Mouse (Mus musculus) C2C12 (cell line): ENCODE data around the gene Lrrk2. TPM values are rescaled to one million over a fixed set of nuclear protein-coding genes. Genes with fewer than 3 reads are reported as not detected.
A peak's percentile ranks its signal among the peaks of the same experiment; 100 is the strongest.

Experiments used
- H3K27me3 ChIP-seq: one replicate; pipeline ENCODE4 v1.6.1; 2011; ENCODE audit not compliant: control insufficient read depth, insufficient read depth, insufficient read length
- H3K36me3 ChIP-seq: one replicate; pipeline ENCODE4 v1.6.1; 2011; ENCODE audit not compliant: control insufficient read depth, insufficient read depth
- H3K4me3 ChIP-seq: one replicate; pipeline ENCODE4 v1.5.1; 2011; ENCODE audit warnings: mild to moderate bottlenecking, control low read depth; ENCODE audit not compliant: poor library complexity, insufficient read depth, severe bottlenecking
- H3K79me2 ChIP-seq: one replicate; pipeline ENCODE4 v1.6.1; 2011; ENCODE audit not compliant: control insufficient read depth, insufficient read depth
- H3K79me3 ChIP-seq: one replicate; pipeline ENCODE4 v1.6.1; 2011; ENCODE audit warnings: low read depth, control low read depth
- H3ac ChIP-seq: one replicate; pipeline ENCODE3; 2011; ENCODE audit warnings: low read depth; ENCODE audit not compliant: control insufficient read depth, insufficient read length
- CEBPB ChIP-seq: IDR thresholded peaks from one replicate; pipeline ENCODE4 v1.6.1; 2011; ENCODE audit warnings: low read depth, mild to moderate bottlenecking, control low read depth, moderate library complexity
- CTCF ChIP-seq: IDR thresholded peaks from one replicate; pipeline ENCODE4 v1.5.1; 2011; ENCODE audit not compliant: control insufficient read depth, insufficient read depth, insufficient read length
- FOSL1 ChIP-seq: IDR thresholded peaks from one replicate; pipeline ENCODE4 v1.8.0; 2011; ENCODE audit warnings: mild to moderate bottlenecking, low read length; ENCODE audit not compliant: poor library complexity, insufficient read depth, severe bottlenecking
- MAX ChIP-seq: IDR thresholded peaks from one replicate; pipeline ENCODE4 v1.6.1; 2011; ENCODE audit warnings: mild to moderate bottlenecking, control low read depth
- MYOD1 ChIP-seq: IDR thresholded peaks from one replicate; pipeline ENCODE4 v1.6.1; 2011; ENCODE audit warnings: low read depth; ENCODE audit not compliant: control insufficient read depth, insufficient read length
- MYOG ChIP-seq: IDR thresholded peaks from one replicate; pipeline ENCODE4 v1.6.1; 2011; ENCODE audit not compliant: control insufficient read depth, insufficient read length; ENCODE audit errors: extremely low read depth
- USF1 ChIP-seq: IDR thresholded peaks from one replicate; pipeline ENCODE4 v1.6.1; 2011; ENCODE audit warnings: low read depth, mild to moderate bottlenecking, control low read depth, moderate library complexity
- polyA plus RNA-seq: library from polyadenylated mRNA; unstranded; fragments of >200 nt; fragmentation: generic; extraction: Trizol; gene quantifications from one replicate; pipeline ENCODE4 v1.2.1, GENCODE M21; 2012; ENCODE audit warnings: missing spikeins

Lrrk2 gene
- polyA plus RNA-seq, 1 experiment = 8.3 TPM

DNA sequence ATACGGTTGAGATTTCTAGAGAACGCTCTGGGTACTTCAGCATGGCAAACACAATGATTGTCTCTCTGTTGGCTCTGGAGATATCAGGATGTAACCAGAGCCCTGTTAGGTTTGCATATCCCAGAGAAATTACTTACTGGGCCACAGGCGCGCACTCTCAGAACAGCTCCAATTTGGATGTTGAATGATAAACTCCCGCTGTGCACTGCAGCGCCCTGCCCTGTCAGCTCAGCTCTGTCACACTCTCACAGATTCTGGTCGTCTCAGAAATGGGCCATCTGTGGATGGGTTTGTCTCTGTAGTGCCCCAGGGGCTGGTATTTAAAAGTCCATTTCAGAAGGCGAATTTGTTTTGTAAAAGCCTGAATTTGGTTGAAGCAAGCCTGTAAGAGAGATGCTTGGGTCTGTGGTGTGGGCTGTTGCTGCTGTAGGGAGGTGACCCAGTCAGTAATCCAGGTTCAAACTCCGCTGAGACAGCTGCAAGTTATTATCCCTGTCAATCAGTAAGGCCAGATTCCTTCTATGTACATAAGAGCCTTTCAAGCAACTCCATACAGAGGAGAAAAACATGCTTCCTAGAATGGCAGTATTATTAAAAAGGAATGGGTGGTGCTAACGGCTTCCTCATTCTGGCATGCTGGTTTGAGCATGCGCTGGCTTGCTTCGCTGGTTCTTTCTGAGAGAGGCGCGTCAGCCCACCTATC, 80.6 kb downstream of the Lrrk2 start:
- TF ChIP-seq MYOD1 (peak; percentile 23), USF1 (no peak)
- Histone ChIP-seq H3K27me3 (no peaks in the 10 kb centered on the region), H3K4me3 (no peak overlapping the region), H3ac (no peak overlapping the region), H3K36me3 (peaks cover 32% of the 10 kb centered on the region), H3K79me2 (no peaks in the 10 kb centered on the region), H3K79me3 (no peaks in the 10 kb centered on the region)

- H3ac ChIP-seq = no peak overlapping the region
- H3K4me3 ChIP-seq = no peak overlapping the region
- H3K79me2 ChIP-seq = no peaks in the 10 kb centered on the region
- TF ChIP-seq FOSL1 (no peak), MYOG (no peak), USF1 (no peak), CEBPB (no peak), MYOD1 (no peak), CTCF (no peak), MAX (no peak)
- no peaks in the 10 kb centered on the region for H3K79me3 ChIP-seq
- H3K36me3 ChIP-seq = peaks cover 27% of the 10 kb centered on the region
- H3K27me3 ChIP-seq = no peaks in the 10 kb centered on the region
Observed at GRCm38 (mm10) chr15:91754546-91754945, 81.6 kb downstream of the Lrrk2 start.

GRCm38 (mm10) chr15:91755756-91756155, 82.8 kb downstream of the Lrrk2 start:
- Histone ChIP-seq H3K79me3 (no peaks in the 10 kb centered on the region), H3ac (no peak overlapping the region), H3K36me3 (peaks cover 16% of the 10 kb centered on the region), H3K79me2 (no peaks in the 10 kb centered on the region), H3K27me3 (no peaks in the 10 kb centered on the region), H3K4me3 (no peak overlapping the region)
- no peak for TF ChIP-seq CEBPB
- no peak for TF ChIP-seq FOSL1
- TF ChIP-seq CTCF = no peak
- TF ChIP-seq MYOD1 = no peak
- TF ChIP-seq MYOG = no peak
- no peak for TF ChIP-seq MAX
- no peak for TF ChIP-seq USF1

DNA sequence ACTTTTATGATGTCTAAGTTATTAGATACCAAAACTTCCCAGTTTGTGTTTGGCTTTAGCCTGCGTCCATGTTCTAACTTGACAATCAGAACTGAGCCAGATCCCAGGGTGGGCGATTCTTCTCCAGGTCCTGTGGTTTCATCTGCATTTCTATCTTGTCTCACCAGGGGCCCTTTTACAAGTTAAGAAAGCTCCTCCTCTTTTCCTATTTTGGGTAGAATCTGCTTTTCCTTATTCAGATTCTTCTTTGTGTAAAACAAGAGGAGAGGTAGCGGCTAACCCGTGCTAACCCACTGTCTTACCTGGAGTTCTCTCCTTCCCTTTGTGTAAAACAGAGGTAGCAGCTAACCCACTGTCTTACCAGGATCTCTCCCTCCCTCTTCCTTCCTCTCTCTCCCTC, 99.1 kb downstream of the Lrrk2 start:
- H3ac ChIP-seq = no peak overlapping the region
- no peak for TF ChIP-seq FOSL1
- no peaks in the 10 kb centered on the region for H3K27me3 ChIP-seq
- H3K79me3 ChIP-seq = no peaks in the 10 kb centered on the region
- peaks cover 22% of the 10 kb centered on the region for H3K36me3 ChIP-seq
- no peaks in the 10 kb centered on the region for H3K79me2 ChIP-seq
- no peak overlapping the region for H3K4me3 ChIP-seq

DNA sequence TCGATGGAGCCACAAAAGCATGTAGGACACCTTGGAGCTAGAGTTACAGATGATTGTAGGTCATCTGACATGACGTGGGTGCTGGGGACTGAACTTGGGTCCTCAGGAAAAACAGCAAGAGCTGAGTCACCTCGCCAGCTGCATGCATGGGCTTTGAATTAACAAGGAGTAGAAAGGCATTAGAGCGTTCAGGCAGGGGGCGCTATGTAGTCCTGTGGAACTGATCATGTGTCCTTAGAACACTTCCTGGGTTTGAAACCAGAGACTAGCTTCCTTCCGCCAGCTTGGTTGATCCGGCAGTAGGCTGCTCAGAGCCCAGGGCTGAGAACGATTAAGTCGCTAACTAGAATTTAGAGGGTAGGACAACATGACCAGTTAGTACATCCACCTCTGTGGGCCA, 106.2 kb downstream of the Lrrk2 start:
- H3K79me2 ChIP-seq = no peaks in the 10 kb centered on the region
- no peaks in the 10 kb centered on the region for H3K27me3 ChIP-seq
- peaks cover 15% of the 10 kb centered on the region for H3K36me3 ChIP-seq
- no peak overlapping the region for H3ac ChIP-seq
- H3K79me3 ChIP-seq = no peaks in the 10 kb centered on the region
- H3K4me3 ChIP-seq = no peak overlapping the region
- TF ChIP-seq USF1 = no peak

DNA sequence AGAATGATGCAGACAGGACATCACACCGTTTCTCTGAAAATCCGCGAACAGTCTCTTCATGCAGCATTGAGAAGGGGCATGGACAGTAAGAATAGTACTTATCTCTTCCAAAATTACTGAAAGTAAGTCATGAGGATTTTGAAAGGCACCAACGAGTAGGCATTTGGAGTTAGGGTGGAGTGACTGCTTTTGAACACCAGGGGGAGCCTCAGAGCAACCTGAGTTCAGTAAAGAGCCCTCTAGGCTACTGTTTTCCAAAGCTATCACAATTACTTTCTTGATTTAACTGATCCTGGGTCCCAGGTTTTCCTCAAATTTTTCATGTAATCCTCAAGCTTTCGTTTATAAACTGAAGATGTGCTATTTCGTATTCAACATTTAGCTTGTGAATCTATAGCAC, 108.2 kb downstream of the Lrrk2 start:
- Histone ChIP-seq H3K79me2 (no peaks in the 10 kb centered on the region), H3K4me3 (no peak overlapping the region), H3K36me3 (peaks cover 3% of the 10 kb centered on the region), H3ac (no peak overlapping the region), H3K27me3 (no peaks in the 10 kb centered on the region), H3K79me3 (no peaks in the 10 kb centered on the region)
- TF ChIP-seq CEBPB = no peak
- TF ChIP-seq MYOD1 = no peak
- peak; percentile 47 for TF ChIP-seq CTCF

DNA sequence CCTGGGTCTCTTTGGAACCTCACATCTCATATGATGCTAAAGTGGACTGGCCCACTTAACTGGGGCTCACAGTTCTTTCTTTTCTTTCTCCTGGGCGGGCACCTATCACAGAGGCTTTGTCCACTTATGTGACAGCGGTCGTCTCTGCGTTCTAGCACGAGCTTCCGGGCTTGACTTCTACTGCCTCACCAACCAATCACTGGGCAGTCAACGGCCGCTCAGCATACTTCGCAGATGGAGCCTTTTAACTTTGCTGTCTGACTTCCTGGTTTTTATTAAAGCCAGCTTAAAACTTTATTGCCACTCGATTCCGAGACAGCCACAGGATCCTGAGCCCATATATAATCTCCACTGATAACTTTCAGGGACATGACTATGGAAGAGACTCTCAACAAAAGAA, 115.4 kb downstream of the Lrrk2 start:
- Histone ChIP-seq H3K79me3 (no peaks in the 10 kb centered on the region), H3ac (no peak overlapping the region), H3K4me3 (no peak overlapping the region)

More for the DNA sequence above, 115.4 kb downstream of the Lrrk2 start:
- Histone ChIP-seq H3K79me2 (no peaks in the 10 kb centered on the region), H3K36me3 (peaks cover 7% of the 10 kb centered on the region), H3K27me3 (no peaks in the 10 kb centered on the region)
- TF ChIP-seq MYOD1 (no peak), CEBPB (no peak), MYOG (no peak), USF1 (no peak), FOSL1 (no peak), CTCF (no peak), MAX (no peak)
